ENCODE assay signal across 8 mouse cellular contexts in genomic region chr16:20509349-20509748, GRCm38 (mm10). TPM values are rescaled to one million over a fixed set of nuclear protein-coding genes. Genes with fewer than 3 reads are reported as not detected.
DNase-seq lines count a peak whose midpoint lies in the region; ATAC-seq lines count a peak whose summit lies in the region.
"Had no signal": no experiment of that assay in that cellular context is flagged by ENCODE, and none has a peak within 500 bp of the region (broad histone marks: within the 10 kb centered on the region; RNA-seq: fewer than 3 reads in every experiment).

No protein-coding gene starts in this region.

- peak; percentile 43 for ATAC-seq in hindbrain, embryonic 16.5 days
- peak; percentile 37; the same call in 1 of the 2 replicates for ATAC-seq in liver, embryonic 16.5 days (ENCODE audit: low read depth)

- no peaks in the 10 kb centered on the region for H3K9me3 ChIP-seq in hindbrain, embryonic 16.5 days (ENCODE audit: control insufficient read depth, low read length)
- H3K9me3 ChIP-seq in liver, embryonic 16.5 days (replicated peaks; ENCODE audit: control insufficient read depth, low read length), result no peaks in the 10 kb centered on the region

- H3K4me3 ChIP-seq in hindbrain, embryonic 16.5 days (ENCODE audit: low read length), result no peak overlapping the region
- no peak overlapping the region for H3K4me3 ChIP-seq in liver, embryonic 16.5 days (ENCODE audit: low read depth, low read length)
- H3K4me3 ChIP-seq: erythroblast, embryonic 14.5 days had no signal

- no peaks in the 10 kb centered on the region for H3K27me3 ChIP-seq in hindbrain, embryonic 16.5 days (replicated peaks; ENCODE audit: control insufficient read depth, insufficient read depth, low read length)
- H3K27me3 ChIP-seq in liver, embryonic 16.5 days (ENCODE audit: control insufficient read depth, insufficient read depth, low read depth, low read length), result no peaks in the 10 kb centered on the region

- no peaks in the 10 kb centered on the region for H3K4me1 ChIP-seq in hindbrain, embryonic 16.5 days (ENCODE audit: control insufficient read depth, insufficient read depth, low read depth, low read length)
- H3K4me1 ChIP-seq in liver, embryonic 16.5 days (ENCODE audit: control insufficient read depth, low read depth, low read length), result no peaks in the 10 kb centered on the region

- WGBS in hindbrain, embryonic 16.5 days, result 79% methylated on average over 3 of the region's 3 CpGs
- WGBS in liver, embryonic 16.5 days (ENCODE audit: insufficient replicate concordance), result 74% methylated on average over 3 of the region's 3 CpGs

- no peak overlapping the region for H3K9ac ChIP-seq in hindbrain, embryonic 16.5 days (ENCODE audit: low read depth, low read length)
- H3K9ac ChIP-seq in liver, embryonic 16.5 days (ENCODE audit: low read depth, low read length), result no peak overlapping the region

- no peak overlapping the region for H3K27ac ChIP-seq in hindbrain, embryonic 16.5 days (ENCODE audit: low read depth, low read length)
- no peak overlapping the region for H3K27ac ChIP-seq in liver, embryonic 16.5 days (ENCODE audit: low read length)

- no peak overlapping the region for H3K4me2 ChIP-seq in hindbrain, embryonic 16.5 days (ENCODE audit: low read length)
- no peak overlapping the region for H3K4me2 ChIP-seq in liver, embryonic 16.5 days (ENCODE audit: low read depth, low read length)

- peak; percentile 24 to 30 for DNase-seq in urinary bladder, postnatal 36 days (ENCODE audit: low spot score in 2 of 2)
- no peak for DNase-seq in urinary bladder, adult 18-20 months (ENCODE audit: low spot score in 2 of 2)
- peak; percentile 73 for DNase-seq in cerebellum, adult 9-10 months
- peak; percentile 69 for DNase-seq in retina, embryonic 14.5 days (ENCODE audit: low spot score)
- DNase-seq in layer of hippocampus, adult 9-10 months (ENCODE audit: low spot score), result no peak

- peaks cover 52% of the 10 kb centered on the region for H3K36me3 ChIP-seq in hindbrain, embryonic 16.5 days (ENCODE audit: control insufficient read depth, insufficient read depth, low read length)
- H3K36me3 ChIP-seq in liver, embryonic 16.5 days (ENCODE audit: control insufficient read depth, insufficient read depth), result peaks cover 42% of the 10 kb centered on the region

RNA-seq across cellular contexts. Expression of gene Dvl3, which starts 7.4 kb away (rescaled TPM):
- 28.5 and 40.4 TPM in 2 replicates for polyA plus RNA-seq in hindbrain, embryonic 16.5 days (2015; fragmentation: Nextera tagmentation; extraction: Ambion mirVana)
- 3.7 and 5.3 TPM in 2 replicates for polyA plus RNA-seq in liver, embryonic 16.5 days (2015; fragmentation: Nextera tagmentation; extraction: Ambion mirVana)

RNA-seq across cellular contexts. Expression of gene Eif2b5, which starts 10.7 kb away (rescaled TPM):
- polyA plus RNA-seq in hindbrain, embryonic 16.5 days (2015; fragmentation: Nextera tagmentation; extraction: Ambion mirVana), result 97.3 and 104 TPM in 2 replicates
- polyA plus RNA-seq in liver, embryonic 16.5 days (2015; fragmentation: Nextera tagmentation; extraction: Ambion mirVana), result 41.0 and 44.0 TPM in 2 replicates

RNA-seq across cellular contexts. Expression of gene Ap2m1, which starts 25.9 kb away (rescaled TPM):
- 1,253 and 1,320 TPM in 2 replicates for polyA plus RNA-seq in hindbrain, embryonic 16.5 days (2015; fragmentation: Nextera tagmentation; extraction: Ambion mirVana)
- polyA plus RNA-seq in liver, embryonic 16.5 days (2015; fragmentation: Nextera tagmentation; extraction: Ambion mirVana), result 388 and 409 TPM in 2 replicates

RNA-seq across cellular contexts. Expression of gene Abcf3, which starts 39.0 kb away (rescaled TPM):
- 81.0 and 90.7 TPM in 2 replicates for polyA plus RNA-seq in hindbrain, embryonic 16.5 days (2015; fragmentation: Nextera tagmentation; extraction: Ambion mirVana)
- 24.6 and 25.8 TPM in 2 replicates for polyA plus RNA-seq in liver, embryonic 16.5 days (2015; fragmentation: Nextera tagmentation; extraction: Ambion mirVana)

Comparison
In these comparisons a context has a peak if more than half of its experiments do, and no peak if none do; other contexts are left out.
1. DNase-seq: peak in urinary bladder, postnatal 36 days (2 of 2), cerebellum, adult 9-10 months (single experiment) and retina, embryonic 14.5 days (single experiment); none in urinary bladder, adult 18-20 months (0 of 2) and layer of hippocampus, adult 9-10 months (single experiment).